Mouse (Mus musculus): Measurements from ENCODE around the gene Cspg4. TPM values are rescaled to one million over a fixed set of nuclear protein-coding genes. Genes with fewer than 3 reads are reported as not detected.
A peak's percentile ranks its signal among the peaks of the same experiment; 100 is the strongest.
"Not testable (repeated sequence)": the region's sequence is repeated elsewhere in the genome, so short reads cannot be mapped to it uniquely, and the experiment has no call there.

Gene Cspg4
- polyA plus RNA-seq, 1 experiment: 14.5 TPM

DNA sequence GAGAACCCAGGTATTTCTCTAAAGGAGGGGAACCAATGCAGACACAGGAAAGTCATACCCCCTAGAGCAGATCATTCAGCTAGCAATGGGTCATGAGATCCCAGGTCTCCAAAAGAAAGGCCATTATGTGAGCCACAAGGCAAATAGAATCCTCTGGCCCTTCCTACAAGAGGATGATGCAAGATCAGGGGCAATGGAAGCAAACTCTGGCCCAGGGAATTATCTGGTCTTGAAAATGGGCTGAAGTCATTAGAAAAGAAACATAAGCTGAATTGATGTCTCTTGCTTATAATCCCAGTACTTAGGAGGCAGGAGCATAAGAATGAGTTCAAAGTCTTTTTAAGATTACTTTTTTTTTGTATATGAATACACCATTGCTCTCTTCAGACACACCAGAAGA lies 35.2 kb downstream of the Cspg4 start:
- no peaks in the 10 kb centered on the region for H3K36me3 ChIP-seq (ENCODE audit: control insufficient read depth, insufficient read depth, low read length)
- no peaks in the 10 kb centered on the region for H3K27me3 ChIP-seq (replicated peaks; ENCODE audit: control insufficient read depth, insufficient read depth, low read length)
- H3K4me3 ChIP-seq (ENCODE audit: insufficient read depth, low read depth, low read length): no peak overlapping the region
- no peaks in the 10 kb centered on the region for H3K4me1 ChIP-seq (ENCODE audit: control insufficient read depth, insufficient read depth, low read length)
- DNase-seq: no peak
- H3K27ac ChIP-seq (ENCODE audit: insufficient read depth, low read depth, low read length): no peak overlapping the region
- no peak for TF ChIP-seq CTCF (conservative IDR thresholded peaks at IDR 0.05; ENCODE audit: insufficient read depth, insufficient read length, low read depth, low read length)
- no peak for TF ChIP-seq POLR2A (IDR thresholded peaks at IDR 0.05; ENCODE audit: low read depth, low read length)

DNA sequence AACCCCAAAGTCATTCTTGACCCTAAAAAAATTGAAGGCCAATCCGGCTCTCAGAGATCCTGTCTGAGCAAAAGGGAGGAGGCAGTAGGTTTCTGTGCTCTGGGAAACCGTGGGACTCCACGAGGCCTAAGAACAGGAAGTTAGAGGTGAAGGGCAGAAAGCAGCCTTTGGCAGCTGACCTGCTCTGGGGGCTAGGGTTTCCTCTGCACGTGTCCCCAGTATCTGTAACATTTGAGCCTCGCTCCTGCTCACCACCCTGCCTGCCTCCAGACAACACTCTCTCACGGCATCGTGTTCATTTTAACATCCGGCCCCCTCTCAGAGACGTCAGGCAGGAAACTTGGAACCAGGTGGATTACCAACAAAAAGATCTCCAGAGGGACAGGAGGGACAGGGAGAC lies 35.7 kb downstream of the Cspg4 start:
- Histone ChIP-seq H3K4me3 (ENCODE audit: insufficient read depth, low read depth, low read length) (no peak overlapping the region), H3K27me3 (replicated peaks; ENCODE audit: control insufficient read depth, insufficient read depth, low read length) (no peaks in the 10 kb centered on the region), H3K4me1 (ENCODE audit: control insufficient read depth, insufficient read depth, low read length) (no peaks in the 10 kb centered on the region), H3K27ac (ENCODE audit: insufficient read depth, low read depth, low read length) (peak overlapping the region; percentile 10; the same call in 1 of the 2 replicates), H3K36me3 (ENCODE audit: control insufficient read depth, insufficient read depth, low read length) (no peaks in the 10 kb centered on the region)
- DNase-seq: peak; percentile 49
- 17% methylated on average over 9 of the region's 9 CpGs for WGBS
- TF ChIP-seq CTCF (conservative IDR thresholded peaks at IDR 0.05; ENCODE audit: insufficient read depth, insufficient read length, low read depth, low read length) (no peak), POLR2A (IDR thresholded peaks at IDR 0.05; ENCODE audit: low read depth, low read length) (no peak)

DNA sequence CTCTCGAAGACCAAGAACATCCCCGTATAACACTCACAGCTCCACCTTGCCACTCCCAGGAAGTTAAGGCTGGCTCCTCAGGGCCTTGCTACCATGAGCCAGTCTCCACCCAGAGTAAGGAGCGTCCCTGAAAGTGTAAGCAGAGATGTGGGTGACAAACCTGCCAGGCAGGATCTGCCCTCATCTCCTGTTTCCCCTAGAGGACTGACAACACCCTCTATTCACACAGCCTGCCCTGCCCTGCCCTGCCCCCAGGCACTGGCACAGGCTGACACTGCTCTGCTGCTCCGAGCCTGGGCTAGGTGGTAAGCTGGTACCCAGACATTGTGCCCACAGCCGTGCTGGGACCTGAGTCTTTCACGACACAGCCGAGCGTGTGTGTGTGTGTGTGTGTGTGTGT lies 36.4 kb downstream of the Cspg4 start:
- H3K4me1 ChIP-seq (ENCODE audit: control insufficient read depth, insufficient read depth, low read length): no peaks in the 10 kb centered on the region
- no peak for TF ChIP-seq CTCF (conservative IDR thresholded peaks at IDR 0.05; ENCODE audit: insufficient read depth, insufficient read length, low read depth, low read length)
- TF ChIP-seq POLR2A (IDR thresholded peaks at IDR 0.05; ENCODE audit: low read depth, low read length): no peak
- WGBS: 43% methylated on average over 8 of the region's 8 CpGs
- no peak overlapping the region for H3K4me3 ChIP-seq (ENCODE audit: insufficient read depth, low read depth, low read length)
- H3K27me3 ChIP-seq (replicated peaks; ENCODE audit: control insufficient read depth, insufficient read depth, low read length): no peaks in the 10 kb centered on the region
- no peaks in the 10 kb centered on the region for H3K36me3 ChIP-seq (ENCODE audit: control insufficient read depth, insufficient read depth, low read length)
- no peak overlapping the region for H3K27ac ChIP-seq (ENCODE audit: insufficient read depth, low read depth, low read length)
- no peak for DNase-seq

DNA sequence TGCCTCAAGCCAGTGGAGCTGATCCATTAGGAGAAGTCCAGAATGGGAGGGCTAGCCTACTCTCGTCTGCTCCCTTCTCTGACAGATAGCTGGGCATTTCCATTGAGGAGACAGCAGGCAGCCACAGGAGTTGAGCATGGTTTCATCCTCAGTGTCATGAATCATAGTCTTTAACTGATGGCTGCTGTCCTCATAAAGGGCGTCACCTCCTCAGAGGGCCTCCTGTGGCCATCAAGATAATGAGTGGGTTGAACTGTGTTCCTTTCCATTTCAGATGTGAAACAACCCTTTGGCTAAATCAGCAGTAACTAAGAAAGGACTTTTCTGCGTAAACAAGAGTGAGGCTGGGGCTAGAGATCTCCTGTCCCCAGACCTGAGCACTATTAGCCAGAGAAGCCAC lies 38.8 kb downstream of the Cspg4 start:
- no peak for DNase-seq
- no peak overlapping the region for H3K27ac ChIP-seq (ENCODE audit: insufficient read depth, low read depth, low read length)
- TF ChIP-seq CTCF (conservative IDR thresholded peaks at IDR 0.05; ENCODE audit: insufficient read depth, insufficient read length, low read depth, low read length) (no peak), POLR2A (IDR thresholded peaks at IDR 0.05; ENCODE audit: low read depth, low read length) (no peak)
- no peaks in the 10 kb centered on the region for H3K27me3 ChIP-seq (replicated peaks; ENCODE audit: control insufficient read depth, insufficient read depth, low read length)
- no peak overlapping the region for H3K4me3 ChIP-seq (ENCODE audit: insufficient read depth, low read depth, low read length)
- 91% methylated on average over 3 of the region's 3 CpGs for WGBS
- H3K4me1 ChIP-seq (ENCODE audit: control insufficient read depth, insufficient read depth, low read length): no peaks in the 10 kb centered on the region
- H3K36me3 ChIP-seq (ENCODE audit: control insufficient read depth, insufficient read depth, low read length): no peaks in the 10 kb centered on the region

DNA sequence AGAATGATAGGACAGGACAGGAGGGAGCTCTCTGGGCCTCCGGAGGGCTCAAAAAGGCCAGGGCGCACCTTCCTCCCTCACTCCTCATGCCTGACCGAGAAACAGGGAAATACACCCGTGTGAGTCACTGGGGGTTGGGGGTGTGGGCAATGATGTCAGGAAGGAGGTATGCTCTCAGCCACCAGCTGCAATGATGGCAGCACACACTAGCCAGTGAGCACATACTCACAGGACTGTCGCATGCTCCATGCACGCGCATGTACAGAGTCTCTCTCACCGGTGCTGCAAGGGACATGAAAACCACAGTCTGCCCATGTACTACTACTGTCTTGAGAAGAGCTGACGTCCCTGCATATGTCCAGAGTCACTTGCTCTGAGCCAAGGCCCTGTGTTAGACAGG lies 42.7 kb downstream of the Cspg4 start:
- no peak for DNase-seq
- Histone ChIP-seq H3K4me3 (ENCODE audit: insufficient read depth, low read depth, low read length) (no peak overlapping the region), H3K27me3 (replicated peaks; ENCODE audit: control insufficient read depth, insufficient read depth, low read length) (no peaks in the 10 kb centered on the region), H3K36me3 (ENCODE audit: control insufficient read depth, insufficient read depth, low read length) (no peaks in the 10 kb centered on the region), H3K27ac (ENCODE audit: insufficient read depth, low read depth, low read length) (no peak overlapping the region), H3K4me1 (ENCODE audit: control insufficient read depth, insufficient read depth, low read length) (no peaks in the 10 kb centered on the region)
- 72% methylated on average over 9 of the region's 9 CpGs for WGBS
- TF ChIP-seq CTCF (conservative IDR thresholded peaks at IDR 0.05; ENCODE audit: insufficient read depth, insufficient read length, low read depth, low read length) (no peak), POLR2A (IDR thresholded peaks at IDR 0.05; ENCODE audit: low read depth, low read length) (no peak)

DNA sequence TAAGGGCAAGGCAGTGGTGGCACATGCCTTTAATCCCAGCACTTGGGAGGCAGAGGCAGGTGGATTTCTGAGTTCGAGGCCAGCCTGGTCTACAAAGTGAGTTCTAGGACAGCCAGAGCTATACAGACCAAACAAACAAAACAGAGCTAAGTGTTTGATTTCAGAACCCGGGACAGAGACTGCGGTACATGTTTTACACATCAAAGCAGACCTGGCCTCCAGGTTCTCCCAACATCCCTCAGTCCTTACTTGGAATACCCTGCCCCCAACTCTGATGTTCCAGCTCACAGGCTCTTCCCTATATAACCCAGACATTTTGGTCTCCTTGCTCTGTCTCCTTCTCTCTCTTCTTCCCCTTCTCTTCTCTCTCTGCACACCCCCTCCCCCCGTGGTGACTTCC lies 45.2 kb downstream of the Cspg4 start:
- not testable (repeated sequence) for DNase-seq; H3K36me3 ChIP-seq (ENCODE audit: control insufficient read depth, insufficient read depth, low read length); H3K4me3 ChIP-seq (ENCODE audit: insufficient read depth, low read depth, low read length); H3K27me3 ChIP-seq (replicated peaks; ENCODE audit: control insufficient read depth, insufficient read depth, low read length); H3K4me1 ChIP-seq (ENCODE audit: control insufficient read depth, insufficient read depth, low read length); H3K27ac ChIP-seq (ENCODE audit: insufficient read depth, low read depth, low read length)
- WGBS: 44% methylated on average over 4 of the region's 4 CpGs

DNA sequence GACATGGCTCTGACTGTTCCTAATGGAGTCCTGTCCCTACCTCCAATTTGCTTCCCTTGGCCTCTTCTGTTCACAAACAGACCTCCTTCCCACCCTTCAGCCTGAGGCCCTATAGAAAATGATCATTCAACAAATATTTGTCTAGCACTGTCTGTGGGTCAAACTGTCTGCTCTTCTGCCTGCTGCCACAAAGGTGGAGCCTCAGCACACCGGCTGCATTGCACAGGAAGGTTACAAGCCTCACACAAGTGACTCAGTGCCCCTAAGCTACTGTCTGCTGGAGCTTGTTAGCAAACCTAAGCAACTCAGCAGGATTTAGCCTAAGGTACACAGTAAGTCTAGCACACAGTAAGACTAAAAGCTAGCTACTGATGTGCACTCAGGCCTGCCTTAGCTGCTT lies 46.2 kb downstream of the Cspg4 start:
- 48% methylated on average over 1 of the region's 1 CpGs for WGBS
- no peaks in the 10 kb centered on the region for H3K27me3 ChIP-seq (replicated peaks; ENCODE audit: control insufficient read depth, insufficient read depth, low read length)
- TF ChIP-seq POLR2A (IDR thresholded peaks at IDR 0.05; ENCODE audit: low read depth, low read length) (no peak), CTCF (conservative IDR thresholded peaks at IDR 0.05; ENCODE audit: insufficient read depth, insufficient read length, low read depth, low read length) (no peak)
- no peaks in the 10 kb centered on the region for H3K36me3 ChIP-seq (ENCODE audit: control insufficient read depth, insufficient read depth, low read length)
- H3K4me1 ChIP-seq (ENCODE audit: control insufficient read depth, insufficient read depth, low read length): no peaks in the 10 kb centered on the region
- no peak overlapping the region for H3K4me3 ChIP-seq (ENCODE audit: insufficient read depth, low read depth, low read length)
- no peak for DNase-seq
- no peak overlapping the region for H3K27ac ChIP-seq (ENCODE audit: insufficient read depth, low read depth, low read length)

DNA sequence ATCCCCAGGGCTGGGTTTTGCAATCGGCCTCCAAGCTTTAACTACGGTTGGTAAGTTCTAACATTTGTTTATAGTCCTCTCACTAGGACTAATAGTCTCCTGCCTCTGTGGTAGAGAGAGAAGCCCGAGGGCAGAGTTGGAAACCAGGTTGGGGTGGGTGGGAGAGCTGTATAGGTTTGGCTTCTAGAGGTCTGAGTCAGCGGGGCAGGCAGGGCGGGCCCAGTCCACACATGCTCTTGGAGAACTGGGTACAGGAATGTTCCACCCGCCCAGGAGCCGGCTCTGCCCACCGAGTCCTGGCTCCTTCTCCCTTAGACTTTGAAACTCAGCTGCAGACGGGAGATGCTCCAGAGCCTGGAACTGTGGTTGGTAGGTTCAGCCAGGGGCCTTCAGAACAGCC lies 49.2 kb downstream of the Cspg4 start:
- Histone ChIP-seq H3K27me3 (replicated peaks; ENCODE audit: control insufficient read depth, insufficient read depth, low read length) (no peaks in the 10 kb centered on the region), H3K36me3 (ENCODE audit: control insufficient read depth, insufficient read depth, low read length) (peaks cover 3% of the 10 kb centered on the region; the same call in 1 of the 2 replicates), H3K4me1 (ENCODE audit: control insufficient read depth, insufficient read depth, low read length) (no peaks in the 10 kb centered on the region), H3K27ac (ENCODE audit: insufficient read depth, low read depth, low read length) (no peak overlapping the region), H3K4me3 (ENCODE audit: insufficient read depth, low read depth, low read length) (no peak overlapping the region)
- DNase-seq: no peak
- TF ChIP-seq POLR2A (IDR thresholded peaks at IDR 0.05; ENCODE audit: low read depth, low read length) (no peak), CTCF (conservative IDR thresholded peaks at IDR 0.05; ENCODE audit: insufficient read depth, insufficient read length, low read depth, low read length) (no peak)
- WGBS: 66% methylated on average over 9 of the region's 9 CpGs
